Mouse (Mus musculus) midbrain, embryonic 11.5 days (tissue): ENCODE measurements around the gene Gm136. TPM values are rescaled to one million over a fixed set of nuclear protein-coding genes. Genes with fewer than 3 reads are reported as not detected.
"Not testable (repeated sequence)": the region's sequence is repeated elsewhere in the genome, so short reads cannot be mapped to it uniquely, and the experiment has no call there.

Source experiments
- ATAC-seq: fragments of 200-750 bp; cut with Nextera tagmentation; 2 replicates; pipeline ENCODE4 v1.8.0; 2017; ENCODE audit warnings: moderate TSS enrichment, moderate library complexity; ENCODE audit not compliant: low FRiP score
- DNase-seq: peaks from one replicate; pipeline ENCODE4 v3.0.0; 2015; ENCODE audit warnings: low spot score; ENCODE audit errors: missing footprints
- H3K27ac ChIP-seq: fragments of 300-500 bp; sonication (generic); 2 replicates; pipeline ENCODE4 v1.5.1; 2014; ENCODE audit warnings: low read depth, low read length
- H3K27me3 ChIP-seq: fragments of 300-500 bp; sonication (generic); 2 replicates; pipeline ENCODE4 v1.6.1; 2014; ENCODE audit warnings: mild to moderate bottlenecking, low read length, moderate library complexity, mixed read lengths; ENCODE audit not compliant: control insufficient read depth, insufficient read depth
- H3K36me3 ChIP-seq: fragments of 300-500 bp; sonication (generic); 2 replicates; pipeline ENCODE4 v1.6.1; 2014; ENCODE audit warnings: mild to moderate bottlenecking, low read length, moderate library complexity, mixed read lengths; ENCODE audit not compliant: control insufficient read depth, insufficient read depth
- H3K4me1 ChIP-seq: fragments of 300-500 bp; sonication (generic); 2 replicates; pipeline ENCODE4 v1.6.1; 2014; ENCODE audit warnings: low read length; ENCODE audit not compliant: control insufficient read depth, insufficient read depth
- H3K4me2 ChIP-seq: fragments of 300-500 bp; sonication (generic); 2 replicates; pipeline ENCODE4 v1.6.1; 2014; ENCODE audit warnings: mild to moderate bottlenecking, moderate library complexity
- H3K4me3 ChIP-seq: fragments of 300-500 bp; sonication (generic); 2 replicates; pipeline ENCODE4 v1.5.1; 2014; ENCODE audit warnings: low read depth, low read length
- H3K9ac ChIP-seq: fragments of 300-500 bp; sonication (generic); 2 replicates; pipeline ENCODE4 v1.6.1; 2014; ENCODE audit warnings: low read length
- H3K9me3 ChIP-seq: fragments of 300-500 bp; sonication (generic); 2 replicates; pipeline ENCODE4 v1.6.1; 2016; ENCODE audit warnings: low read length; ENCODE audit not compliant: control insufficient read depth
- WGBS: fragments of 180-500 bp; shearing (Covaris S2); extraction: QIAGEN DNeasy Blood & Tissue Kit; methylation state at CpG from one replicate; pipeline ENCODE4 v1.1.7; 2014; 5-methylcytosine and 5-hydroxymethylcytosine counted together
- polyA plus RNA-seq: library from polyadenylated mRNA; unstranded; fragments of >200 nt; fragmentation: Nextera tagmentation; extraction: Ambion mirVana; gene quantifications from 2 replicates; pipeline ENCODE4 v1.2.1, GENCODE M21; 2014

The Gm136 gene
- polyA plus RNA-seq, 1 experiment from 2014 or later: not detected

GRCm38 (mm10) chr4:34777677-34778527, 21.8 kb upstream of the Gm136 start, which contains the start of gene Smim8:
Gene Smim8, minus strand, starts transcription at chr4:34778423.
- Histone ChIP-seq H3K4me1 (0 out of 2 replicates have a peak, but pooled peaks cover 2% of the 10 kb centered on the region), H3K27ac (peak within 1 kb of the TSS; percentile 72; the same call in 1 of the 2 replicates), H3K9me3 (no peaks in the 10 kb centered on the region), H3K36me3 (no peaks in the 10 kb centered on the region), H3K27me3 (no peaks in the 10 kb centered on the region), H3K4me3 (peak within 1 kb of the TSS; percentile 66), H3K9ac (peak within 1 kb of the TSS; percentile 75), H3K4me2 (peak within 1 kb of the TSS; percentile 59)
- DNase-seq: peak; percentile 100
- 6% methylated on average over 40 of the region's 40 CpGs for WGBS
- ATAC-seq: peak; percentile 97

GRCm38 (mm10) chr4:34771652-34772371, 15.7 kb upstream of the Gm136 start:
- Histone ChIP-seq H3K27ac (peak overlapping the region; percentile 45), H3K27me3 (no peaks in the 10 kb centered on the region), H3K9me3 (no peaks in the 10 kb centered on the region), H3K9ac (no peak overlapping the region), H3K4me3 (no peak overlapping the region), H3K36me3 (no peaks in the 10 kb centered on the region), H3K4me1 (peaks cover 9% of the 10 kb centered on the region), H3K4me2 (no peak overlapping the region)
- ATAC-seq (peak; percentile 83), DNase-seq (peak; percentile 90)
- WGBS: 4% methylated on average over 8 of the region's 8 CpGs

- Histone ChIP-seq H3K9ac (no peak overlapping the region), H3K4me3 (no peak overlapping the region), H3K4me2 (no peak overlapping the region), H3K4me1 (no peaks in the 10 kb centered on the region), H3K27ac (no peak overlapping the region), H3K9me3 (no peaks in the 10 kb centered on the region), H3K36me3 (no peaks in the 10 kb centered on the region), H3K27me3 (no peaks in the 10 kb centered on the region)
- DNase-seq (no peak), ATAC-seq (no peak)
- WGBS: 58% methylated on average over 6 of the region's 6 CpGs
Measured at GRCm38 (mm10) chr4:34749236-34749635, 6.8 kb downstream of the Gm136 start.

GRCm38 (mm10) chr4:34734461-34734860, 21.6 kb downstream of the Gm136 start:
- Histone ChIP-seq H3K4me2 (no peak overlapping the region), H3K27me3 (0 out of 2 replicates have a peak, but pooled peaks cover 3% of the 10 kb centered on the region), H3K9ac (no peak overlapping the region), H3K9me3 (no peaks in the 10 kb centered on the region), H3K27ac (no peak overlapping the region), H3K36me3 (no peaks in the 10 kb centered on the region), H3K4me1 (0 out of 2 replicates have a peak, but pooled peaks cover 2% of the 10 kb centered on the region), H3K4me3 (no peak overlapping the region)
- 78% methylated on average over 3 of the region's 3 CpGs for WGBS
- no peak for DNase-seq
- ATAC-seq: no peak

GRCm38 (mm10) chr4:34733415-34733814, 22.6 kb downstream of the Gm136 start:
- H3K4me1 ChIP-seq, H3K36me3 ChIP-seq, H3K4me2 ChIP-seq, H3K9me3 ChIP-seq, H3K9ac ChIP-seq, ATAC-seq, H3K4me3 ChIP-seq, H3K27me3 ChIP-seq, H3K27ac ChIP-seq, DNase-seq: not testable (repeated sequence)
- 24% methylated on average over 2 of the region's 2 CpGs for WGBS

- H3K4me2 ChIP-seq: peak within 1 kb of the TSS; percentile 66
- H3K27me3 ChIP-seq: 0 out of 2 replicates have a peak, but pooled peaks cover 3% of the 10 kb centered on the region
- H3K9ac ChIP-seq: peak within 1 kb of the TSS; percentile 21
- H3K27ac ChIP-seq: no peak within 1 kb of the TSS
- H3K4me3 ChIP-seq: peak within 1 kb of the TSS; percentile 41
- no peaks in the 10 kb centered on the region for H3K36me3 ChIP-seq
- WGBS: under 1% methylated on average over 38 of the region's 38 CpGs
- DNase-seq: peak; percentile 98
- ATAC-seq: peak; percentile 99
- no peaks in the 10 kb centered on the region for H3K9me3 ChIP-seq
- H3K4me1 ChIP-seq: 0 out of 2 replicates have a peak, but pooled peaks cover 2% of the 10 kb centered on the region
Measured at GRCm38 (mm10) chr4:34729851-34730341, 26.2 kb downstream of the Gm136 start, which contains the start of gene Cfap206. Gene Cfap206, minus strand, starts transcription at chr4:34730206.

DNA sequence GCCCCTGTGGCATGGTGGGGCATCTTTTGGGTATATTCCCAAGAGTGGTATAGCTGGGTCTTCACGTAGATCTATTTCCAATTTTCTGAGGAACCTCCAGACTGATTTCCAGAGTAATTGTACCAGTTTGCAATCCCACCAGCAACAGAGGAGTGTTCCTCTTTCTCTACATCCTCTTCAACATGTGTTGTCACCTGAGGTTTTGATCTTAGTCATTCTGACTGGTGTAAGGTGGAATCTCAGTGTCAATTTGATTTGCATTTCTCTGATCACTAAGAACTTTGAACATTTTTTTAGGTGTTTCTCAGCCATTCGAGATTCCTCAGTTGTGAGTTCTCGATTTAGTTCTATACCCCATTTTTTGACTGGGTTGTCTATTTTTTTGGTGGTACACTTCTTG, 30.4 kb downstream of the Gm136 start:
- ATAC-seq, DNase-seq, H3K4me3 ChIP-seq, H3K36me3 ChIP-seq, H3K4me1 ChIP-seq, H3K4me2 ChIP-seq, H3K27ac ChIP-seq, H3K27me3 ChIP-seq, H3K9me3 ChIP-seq, H3K9ac ChIP-seq: not testable (repeated sequence)
- WGBS: 90% methylated on average over 3 of the region's 3 CpGs

DNA sequence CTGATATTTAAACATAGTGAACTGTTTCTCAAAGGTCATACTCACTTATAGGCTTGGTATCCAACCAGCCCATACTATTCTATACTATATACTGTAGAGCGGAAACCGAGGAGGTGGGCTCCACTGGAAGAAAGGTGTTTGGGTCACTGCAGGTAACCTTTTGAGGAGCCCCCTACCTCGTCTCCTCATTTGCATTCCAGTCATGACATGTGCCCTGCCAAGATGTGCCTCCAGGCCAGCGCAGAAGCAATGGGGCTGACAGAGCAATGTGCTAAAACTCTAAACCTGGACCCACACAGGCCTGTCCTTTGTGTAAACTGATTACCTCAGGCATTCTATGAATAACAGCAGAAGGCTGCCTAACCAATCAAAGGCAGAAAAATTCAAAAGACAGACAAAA, 31.8 kb downstream of the Gm136 start:
- 58% methylated on average over 4 of the region's 4 CpGs for WGBS

More for the DNA sequence above, 31.8 kb downstream of the Gm136 start:
- DNase-seq: no peak
- ATAC-seq: no peak
- Histone ChIP-seq H3K36me3 (no peaks in the 10 kb centered on the region), H3K9ac (no peak overlapping the region), H3K27ac (no peak overlapping the region), H3K4me1 (no peaks in the 10 kb centered on the region), H3K9me3 (peaks cover 4% of the 10 kb centered on the region), H3K27me3 (no peaks in the 10 kb centered on the region), H3K4me2 (no peak overlapping the region), H3K4me3 (no peak overlapping the region)
